Mouse (Mus musculus) CH12F3 (cell line): Measurements from ENCODE around the gene Spata31d1b.
"Not testable (repeated sequence)": the region's sequence is repeated elsewhere in the genome, so short reads cannot be mapped to it uniquely, and the experiment has no call there.

ENCODE experiments used
- in situ Hi-C: fragments of 300-500 bp; cut with MboI; formaldehyde crosslinking; loops from 2 replicates; pipeline ENCODE4 v1.14.3; 2020; ENCODE audit warnings: low sequenced_read_pairs

Gene Spata31d1b

GRCm38 (mm10) chr13:59711984-59712383 is at the start of gene Spata31d1b:
TSS of gene Spata31d1b (plus strand) at chr13:59712284.
- in situ Hi-C loops = not testable (repeated sequence)

GRCm38 (mm10) chr13:59663939-59664712 is 48.0 kb upstream of the Spata31d1b start:
- in situ Hi-C loops = no loop called here

GRCm38 (mm10) chr13:59667763-59668162 is 44.3 kb upstream of the Spata31d1b start:
- in situ Hi-C loops = no loop called here

- in situ Hi-C loops = no loop called here
Measured at GRCm38 (mm10) chr13:59668501-59669093, 43.5 kb upstream of the Spata31d1b start.

- in situ Hi-C loops = no loop called here
Measured at GRCm38 (mm10) chr13:59669946-59670345, 42.1 kb upstream of the Spata31d1b start.

- in situ Hi-C loops = no loop called here
Measured at GRCm38 (mm10) chr13:59671521-59671920, 40.6 kb upstream of the Spata31d1b start.

GRCm38 (mm10) chr13:59672248-59672647 is 39.8 kb upstream of the Spata31d1b start:
- in situ Hi-C loops = no loop called here

- in situ Hi-C loops = no loop called here
Measured at GRCm38 (mm10) chr13:59673597-59673996, 38.5 kb upstream of the Spata31d1b start.

- in situ Hi-C loops = no loop called here
Measured at GRCm38 (mm10) chr13:59674215-59674614, 37.9 kb upstream of the Spata31d1b start.

- in situ Hi-C loops = no loop called here
Measured at GRCm38 (mm10) chr13:59674761-59675150, 37.3 kb upstream of the Spata31d1b start.

- in situ Hi-C loops = no loop called here
Measured at GRCm38 (mm10) chr13:59675151-59676011, 36.7 kb upstream of the Spata31d1b start, which contains the start of gene Golm1. TSS of gene Golm1 (minus strand) at chr13:59675811.

- in situ Hi-C loops = no loop called here
Measured at GRCm38 (mm10) chr13:59676316-59677229, 35.5 kb upstream of the Spata31d1b start.

- in situ Hi-C loops = no loop called here
Measured at GRCm38 (mm10) chr13:59679306-59679705, 32.8 kb upstream of the Spata31d1b start.

GRCm38 (mm10) chr13:59679908-59680307 is 32.2 kb upstream of the Spata31d1b start:
- in situ Hi-C loops = no loop called here

- in situ Hi-C loops = no loop called here
Measured at GRCm38 (mm10) chr13:59682629-59683028, 29.5 kb upstream of the Spata31d1b start.

GRCm38 (mm10) chr13:59685236-59685635 is 26.8 kb upstream of the Spata31d1b start:
- in situ Hi-C loops = no loop called here

- in situ Hi-C loops = no loop called here
Measured at GRCm38 (mm10) chr13:59688338-59688770, 23.7 kb upstream of the Spata31d1b start.

GRCm38 (mm10) chr13:59689313-59689712 is 22.8 kb upstream of the Spata31d1b start:
- in situ Hi-C loops = no loop called here

- in situ Hi-C loops = no loop called here
Measured at GRCm38 (mm10) chr13:59689843-59690242, 22.2 kb upstream of the Spata31d1b start.

GRCm38 (mm10) chr13:59690576-59690975 is 21.5 kb upstream of the Spata31d1b start:
- in situ Hi-C loops = no loop called here
